Mouse (Mus musculus) brain, embryonic 14.5 days (tissue): ENCODE results near the gene Gatd1.

ENCODE experiments used
- CTCF ChIP-seq: fragments of 200-500 bp; IDR thresholded peaks from 2 replicates; pipeline ENCODE4 v1.5.1; 2012; ENCODE audit warnings: inconsistent platforms, mild to moderate bottlenecking, moderate library complexity, borderline replicate concordance; ENCODE audit not compliant: insufficient read depth, insufficient read length; ENCODE audit errors: extremely low read depth
- POLR2A ChIP-seq: fragments of 200-500 bp; IDR thresholded peaks from 2 replicates; pipeline ENCODE4 v1.6.1; 2012; ENCODE audit warnings: mild to moderate bottlenecking, inconsistent platforms, borderline replicate concordance; ENCODE audit not compliant: poor library complexity, insufficient read depth, insufficient read length, severe bottlenecking; ENCODE audit errors: extremely low read depth

DNA sequence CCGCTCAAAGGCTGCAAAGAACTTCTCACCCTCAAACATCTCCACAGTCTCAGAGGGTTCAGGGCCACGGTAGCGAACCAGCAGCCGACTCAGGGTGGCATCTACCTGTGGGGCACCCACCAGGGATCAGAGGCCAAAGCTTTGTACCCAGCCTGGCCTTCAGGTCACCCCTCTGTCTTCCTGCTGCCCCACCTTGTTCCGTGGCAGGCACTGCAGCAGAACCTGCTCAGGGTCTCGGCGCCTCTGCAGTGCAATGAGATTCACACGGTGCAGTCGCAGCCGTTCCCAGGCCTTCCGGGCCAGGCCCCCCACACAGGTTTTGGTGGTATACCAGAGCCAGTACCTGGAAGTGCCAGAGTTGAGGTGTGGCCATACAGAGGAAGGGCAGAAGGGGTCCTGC is 25.9 kb upstream of the Gatd1 start:
- no peak for TF ChIP-seq CTCF
- no peak for TF ChIP-seq POLR2A
